Mouse (Mus musculus) liver, embryonic 15.5 days (tissue): Measurements from ENCODE around the gene Ms4a4a. TPM values are rescaled to one million over a fixed set of nuclear protein-coding genes. Genes with fewer than 3 reads are reported as not detected.
"Not testable (repeated sequence)": the region's sequence is repeated elsewhere in the genome, so short reads cannot be mapped to it uniquely, and the experiment has no call there.

Experiments
- ATAC-seq: fragments of 200-750 bp; cut with Nextera tagmentation; 2 replicates; pipeline ENCODE4 v1.8.0; 2017; ENCODE audit warnings: moderate number of reproducible peaks, mild to moderate bottlenecking, moderate library complexity; ENCODE audit not compliant: insufficient read depth
- H3K27ac ChIP-seq: fragments of 300-500 bp; sonication (generic); replicated peaks from 2 replicates; pipeline ENCODE4 v1.5.1; 2015; ENCODE audit warnings: mild to moderate bottlenecking, inconsistent platforms
- H3K27me3 ChIP-seq: fragments of 300-500 bp; sonication (generic); 2 replicates; pipeline ENCODE4 v1.6.1; 2015; ENCODE audit warnings: mild to moderate bottlenecking, inconsistent platforms
- H3K36me3 ChIP-seq: fragments of 300-500 bp; sonication (generic); replicated peaks from 2 replicates; pipeline ENCODE4 v1.6.1; 2015; ENCODE audit warnings: moderate library complexity, mild to moderate bottlenecking, inconsistent platforms
- H3K4me1 ChIP-seq: fragments of 300-500 bp; sonication (generic); replicated peaks from 2 replicates; pipeline ENCODE4 v1.6.1; 2015; ENCODE audit warnings: inconsistent platforms
- H3K4me2 ChIP-seq: fragments of 300-500 bp; sonication (generic); 2 replicates; pipeline ENCODE4 v1.6.1; 2015; ENCODE audit warnings: moderate library complexity, mild to moderate bottlenecking, inconsistent platforms
- H3K4me3 ChIP-seq: fragments of 300-500 bp; sonication (generic); replicated peaks from 2 replicates; pipeline ENCODE4 v1.5.1; 2015; ENCODE audit warnings: mild to moderate bottlenecking, inconsistent platforms
- H3K9ac ChIP-seq: fragments of 300-500 bp; sonication (generic); 2 replicates; pipeline ENCODE4 v1.6.1; 2015; ENCODE audit warnings: moderate library complexity, mild to moderate bottlenecking, inconsistent platforms
- H3K9me3 ChIP-seq: fragments of 300-500 bp; sonication (generic); replicated peaks from 2 replicates; pipeline ENCODE4 v1.6.1; 2016; ENCODE audit warnings: inconsistent platforms
- WGBS: fragments of 180-500 bp; shearing (Covaris S2); methylation state at CpG from one replicate; pipeline ENCODE4 v1.1.7; 2015; ENCODE audit warnings: mixed read lengths; ENCODE audit not compliant: insufficient replicate concordance; 5-methylcytosine and 5-hydroxymethylcytosine counted together
- polyA plus RNA-seq: library from polyadenylated mRNA; unstranded; fragments of >200 nt; fragmentation: Nextera tagmentation; extraction: Ambion mirVana; gene quantifications from 2 replicates; pipeline ENCODE4 v1.2.1, GENCODE M21; 2015

Ms4a4a gene
- polyA plus RNA-seq, 1 experiment from 2014 or later: 1.3 TPM

DNA sequence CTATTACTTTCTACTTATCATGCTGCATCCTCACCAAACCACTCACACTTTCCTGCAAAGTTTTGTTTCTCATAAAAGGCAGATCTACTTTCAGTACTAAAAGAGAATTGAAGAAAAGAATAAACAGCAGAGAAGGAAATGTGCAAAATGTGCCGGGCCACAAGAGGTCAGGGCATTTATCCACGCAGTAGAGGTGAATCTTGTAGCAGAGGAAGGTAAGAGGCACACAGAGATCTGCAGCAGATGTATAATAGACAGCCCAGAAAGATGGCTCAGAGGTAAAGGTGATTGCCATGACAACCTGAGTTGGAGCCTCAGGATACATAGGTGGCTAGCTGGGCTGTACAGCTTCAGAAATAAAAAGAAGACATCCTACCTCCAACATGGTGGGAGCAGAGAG lies 11.8 kb downstream of the Ms4a4a start:
- Histone ChIP-seq H3K27ac (no peak overlapping the region), H3K4me3 (no peak overlapping the region), H3K27me3 (no peaks in the 10 kb centered on the region), H3K9me3 (no peaks in the 10 kb centered on the region), H3K9ac (no peak overlapping the region), H3K4me2 (no peak overlapping the region), H3K4me1 (no peaks in the 10 kb centered on the region), H3K36me3 (no peaks in the 10 kb centered on the region)
- no peak for ATAC-seq
- WGBS: 66% methylated on average over 2 of the region's 2 CpGs

DNA sequence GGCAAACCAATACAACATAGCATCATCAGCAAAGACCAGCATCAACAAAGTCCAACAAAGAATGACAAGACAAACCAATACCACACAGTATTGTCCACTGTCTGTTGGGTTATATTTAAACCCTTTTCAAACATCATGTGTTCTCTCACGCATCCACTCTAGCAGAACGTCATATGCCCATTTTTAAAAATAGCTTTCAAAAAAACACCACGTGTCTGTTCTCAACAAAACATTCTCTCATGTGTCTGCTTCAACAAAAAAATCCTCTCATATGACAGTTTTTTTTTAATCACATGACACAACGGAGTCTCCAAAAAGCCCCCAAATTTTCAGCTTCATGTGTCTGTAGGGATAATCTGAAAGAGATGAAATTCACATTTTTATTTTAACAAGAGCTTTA lies 12.4 kb downstream of the Ms4a4a start:
- Histone ChIP-seq H3K4me2 (no peak overlapping the region), H3K9me3 (no peaks in the 10 kb centered on the region), H3K36me3 (no peaks in the 10 kb centered on the region), H3K4me3 (no peak overlapping the region), H3K27ac (no peak overlapping the region), H3K4me1 (no peaks in the 10 kb centered on the region), H3K27me3 (no peaks in the 10 kb centered on the region), H3K9ac (no peak overlapping the region)
- whole genome bisulfite sequencing: 59% methylated on average over 4 of the region's 4 CpGs
- no peak for ATAC-seq

DNA sequence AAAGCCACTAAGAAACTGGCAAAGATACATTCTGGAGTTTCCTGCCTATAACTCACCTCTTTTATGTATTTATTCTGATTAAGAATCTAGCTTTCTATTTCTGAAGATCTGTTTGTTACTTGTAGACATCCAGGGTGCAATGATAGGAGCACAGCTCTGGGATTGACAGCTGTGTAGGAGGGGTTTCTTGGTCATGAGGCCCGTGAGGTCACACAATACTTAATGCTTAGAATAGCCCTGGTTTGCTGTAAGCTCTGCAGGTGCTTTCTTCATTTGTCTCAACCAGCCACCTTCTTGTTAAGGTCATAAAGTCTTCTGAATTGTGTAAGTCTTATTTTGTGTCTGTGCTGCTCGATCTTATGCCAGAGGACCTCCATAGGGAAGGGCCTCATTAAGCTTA lies 13.6 kb downstream of the Ms4a4a start:
- WGBS: 53% methylated on average over 2 of the region's 2 CpGs
- Histone ChIP-seq H3K9ac (no peak overlapping the region), H3K4me3 (no peak overlapping the region), H3K36me3 (no peaks in the 10 kb centered on the region), H3K9me3 (no peaks in the 10 kb centered on the region), H3K4me1 (no peaks in the 10 kb centered on the region), H3K27me3 (no peaks in the 10 kb centered on the region), H3K27ac (no peak overlapping the region), H3K4me2 (no peak overlapping the region)
- no peak for ATAC-seq

DNA sequence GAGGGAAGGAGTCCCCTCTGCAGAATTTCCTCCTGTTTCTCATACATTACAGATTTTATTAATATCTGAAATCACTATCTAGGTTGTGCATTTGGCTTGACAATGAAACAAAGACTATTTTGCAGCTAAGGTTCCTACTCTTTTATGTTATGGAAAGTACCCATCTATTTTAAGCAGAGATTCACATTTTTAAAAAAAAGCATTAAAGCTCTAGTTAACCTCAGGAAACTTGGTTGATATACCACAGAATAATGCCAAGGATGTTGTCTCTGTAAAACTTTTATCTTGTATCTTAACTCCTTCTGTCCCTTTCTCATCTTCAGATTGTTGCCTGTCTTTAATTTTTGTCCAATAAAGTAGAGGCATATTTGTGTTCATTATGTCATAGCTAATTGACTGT lies 20.4 kb downstream of the Ms4a4a start:
- H3K27ac ChIP-seq: no peak overlapping the region
- ATAC-seq: no peak
- no peak overlapping the region for H3K9ac ChIP-seq
- no peaks in the 10 kb centered on the region for H3K4me1 ChIP-seq
- no peak overlapping the region for H3K4me3 ChIP-seq
- no peaks in the 10 kb centered on the region for H3K36me3 ChIP-seq
- no peaks in the 10 kb centered on the region for H3K27me3 ChIP-seq
- no peak overlapping the region for H3K4me2 ChIP-seq
- no peaks in the 10 kb centered on the region for H3K9me3 ChIP-seq

DNA sequence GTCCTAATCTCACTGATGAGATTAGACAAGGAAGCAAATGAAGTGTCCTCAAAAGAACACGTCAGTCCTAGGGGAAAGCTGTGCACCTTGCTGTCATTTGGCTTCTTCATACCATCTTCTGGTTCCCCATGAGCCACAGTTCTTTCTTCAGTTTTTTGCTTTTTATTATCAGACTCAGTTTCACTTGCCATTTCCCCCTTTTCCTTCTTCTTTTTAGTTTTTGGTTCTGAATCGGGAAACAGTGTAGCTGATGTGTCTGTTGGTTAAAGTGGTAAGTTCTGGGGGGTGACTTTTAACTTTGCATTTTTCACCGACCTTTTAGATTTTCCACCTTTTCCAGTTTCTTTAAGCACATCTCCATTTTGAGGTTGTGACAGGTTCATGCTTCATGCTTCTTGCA lies 29.2 kb downstream of the Ms4a4a start, which contains the start of gene Ms4a4c:
TSS of gene Ms4a4c (plus strand) at position 244 of the 400 bp plus-strand sequence.
- no peaks in the 10 kb centered on the region for H3K27me3 ChIP-seq
- H3K36me3 ChIP-seq: no peaks in the 10 kb centered on the region
- no peaks in the 10 kb centered on the region for H3K9me3 ChIP-seq
- H3K4me3 ChIP-seq: no peak within 1 kb of the TSS
- no peak within 1 kb of the TSS for H3K9ac ChIP-seq
- WGBS: 47% methylated on average over 3 of the region's 3 CpGs
- H3K27ac ChIP-seq: no peak within 1 kb of the TSS
- no peak within 1 kb of the TSS for H3K4me2 ChIP-seq
- ATAC-seq: no peak
- H3K4me1 ChIP-seq: no peaks in the 10 kb centered on the region

DNA sequence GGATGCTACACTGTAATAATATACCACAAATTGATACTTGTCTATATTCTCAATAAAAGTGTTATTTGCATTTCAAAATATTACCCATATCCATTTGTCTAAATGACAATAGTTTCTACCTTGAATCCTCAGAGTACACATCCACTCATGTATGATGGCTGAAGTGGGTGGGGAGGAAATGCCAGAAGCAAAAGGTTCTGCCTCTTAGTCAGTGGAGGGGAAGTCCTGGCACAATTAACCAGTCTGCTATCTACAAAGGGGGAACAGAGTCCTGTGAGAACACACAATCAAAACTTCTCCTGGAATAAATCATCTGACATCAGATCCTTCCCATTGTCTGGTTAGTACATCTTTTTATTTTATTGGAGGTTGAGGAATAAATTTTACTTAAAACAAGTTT lies 32.1 kb downstream of the Ms4a4a start:
- Histone ChIP-seq H3K9me3 (no peaks in the 10 kb centered on the region), H3K9ac (no peak overlapping the region), H3K4me1 (no peaks in the 10 kb centered on the region), H3K27me3 (no peaks in the 10 kb centered on the region), H3K36me3 (no peaks in the 10 kb centered on the region), H3K4me2 (no peak overlapping the region), H3K4me3 (no peak overlapping the region), H3K27ac (no peak overlapping the region)
- no peak for ATAC-seq

DNA sequence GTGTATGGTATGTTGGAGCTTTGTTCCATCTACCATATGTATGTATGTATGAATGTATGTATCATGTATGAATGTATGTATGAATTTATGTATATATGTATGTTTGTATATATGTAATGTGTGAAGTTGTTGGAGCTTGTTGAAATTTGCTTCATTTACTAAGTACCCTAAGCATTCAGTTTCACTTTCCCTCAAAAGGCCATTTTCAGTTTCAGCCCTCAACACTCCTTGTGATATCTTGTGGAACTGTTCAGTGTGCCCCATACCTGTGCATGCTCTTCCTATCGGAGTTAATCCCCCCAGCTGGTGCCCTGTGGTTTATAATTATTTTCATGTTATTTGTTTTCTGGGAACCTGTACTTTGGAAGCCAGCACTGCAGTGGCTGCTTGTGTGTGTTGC lies 33.3 kb downstream of the Ms4a4a start:
- Histone ChIP-seq H3K9ac (no peak overlapping the region), H3K4me3 (no peak overlapping the region), H3K9me3 (no peaks in the 10 kb centered on the region), H3K4me2 (no peak overlapping the region), H3K36me3 (no peaks in the 10 kb centered on the region), H3K27me3 (no peaks in the 10 kb centered on the region), H3K4me1 (no peaks in the 10 kb centered on the region), H3K27ac (no peak overlapping the region)
- ATAC-seq: no peak
- WGBS: 40% methylated on average over 1 of the region's 1 CpGs

DNA sequence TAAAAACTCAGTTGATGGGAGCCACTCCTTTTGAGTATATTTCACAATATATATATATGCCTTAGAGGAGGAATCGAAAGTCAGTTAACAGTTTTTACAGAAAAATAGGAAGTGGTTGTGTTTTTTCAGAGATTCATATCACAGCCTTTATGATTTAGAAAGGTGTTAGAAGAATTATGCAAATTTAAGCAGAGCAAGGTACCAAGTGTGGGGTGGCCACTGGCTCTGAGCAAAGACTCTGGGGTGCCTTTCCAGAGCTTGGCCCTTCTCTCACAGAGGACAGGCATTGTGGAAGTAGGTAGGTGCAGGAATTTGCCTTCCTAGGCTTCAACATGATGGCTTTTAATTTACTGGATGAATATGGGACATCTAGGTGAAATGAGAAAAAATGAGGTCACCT lies 36.3 kb downstream of the Ms4a4a start:
- Histone ChIP-seq H3K27ac (no peak overlapping the region), H3K4me2 (no peak overlapping the region)
- WGBS: 32% methylated on average over 1 of the region's 1 CpGs

DNA sequence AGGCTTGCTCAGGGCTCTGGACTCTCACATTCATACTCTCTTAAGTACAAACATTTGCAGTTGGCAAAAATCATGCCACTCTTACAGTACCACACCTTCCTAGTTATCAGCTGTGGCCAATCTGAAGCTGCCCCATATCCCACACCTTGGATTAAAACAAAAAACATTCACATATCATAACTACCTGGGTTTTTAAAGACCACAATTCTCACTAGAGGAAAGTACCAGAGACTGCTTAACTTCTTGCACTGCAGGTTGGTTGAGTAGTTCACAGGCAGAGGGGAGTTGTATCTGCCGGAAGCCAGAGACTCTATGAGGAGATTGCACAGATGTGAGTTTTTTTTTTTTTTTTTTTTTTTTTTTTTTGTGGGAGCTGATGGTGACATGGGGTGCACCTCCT lies 38.8 kb downstream of the Ms4a4a start:
- Histone ChIP-seq H3K4me3 (no peak overlapping the region), H3K9me3 (no peaks in the 10 kb centered on the region), H3K4me1 (no peaks in the 10 kb centered on the region), H3K27ac (no peak overlapping the region), H3K36me3 (no peaks in the 10 kb centered on the region), H3K27me3 (no peaks in the 10 kb centered on the region), H3K9ac (no peak overlapping the region), H3K4me2 (no peak overlapping the region)
- WGBS: 77% methylated on average over 1 of the region's 1 CpGs
- ATAC-seq: no peak

More for the DNA sequence above, 36.3 kb downstream of the Ms4a4a start:
- no peaks in the 10 kb centered on the region for H3K27me3 ChIP-seq
- H3K9ac ChIP-seq: no peak overlapping the region
- no peaks in the 10 kb centered on the region for H3K4me1 ChIP-seq
- no peaks in the 10 kb centered on the region for H3K36me3 ChIP-seq
- no peaks in the 10 kb centered on the region for H3K9me3 ChIP-seq
- no peak for ATAC-seq
- H3K4me3 ChIP-seq: no peak overlapping the region

DNA sequence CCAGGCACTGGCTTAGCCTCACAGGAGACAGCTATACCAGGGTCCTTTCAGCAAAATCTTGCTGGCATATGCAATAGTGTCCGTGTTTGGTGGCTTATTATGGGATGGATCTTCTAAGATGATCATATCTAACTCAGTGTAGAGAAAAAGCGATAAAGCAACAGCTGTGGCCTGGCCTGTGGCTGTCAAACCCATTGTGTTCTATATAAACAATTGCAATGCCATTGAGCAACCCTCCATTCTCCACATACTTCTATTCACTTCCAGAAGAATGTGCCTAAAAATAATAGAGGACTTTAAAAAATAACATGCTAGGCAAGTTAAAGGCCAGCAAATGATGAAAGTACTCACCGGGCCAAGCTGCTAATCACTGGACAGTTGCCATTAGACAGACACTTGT lies 40.3 kb downstream of the Ms4a4a start:
- WGBS: 63% methylated on average over 3 of the region's 3 CpGs
- no peaks in the 10 kb centered on the region for H3K4me1 ChIP-seq
- H3K9me3 ChIP-seq: no peaks in the 10 kb centered on the region
- no peaks in the 10 kb centered on the region for H3K36me3 ChIP-seq
- no peak for ATAC-seq
- H3K27me3 ChIP-seq: no peaks in the 10 kb centered on the region
- H3K4me3 ChIP-seq: no peak overlapping the region
- no peak overlapping the region for H3K9ac ChIP-seq
- H3K4me2 ChIP-seq: no peak overlapping the region
- no peak overlapping the region for H3K27ac ChIP-seq

DNA sequence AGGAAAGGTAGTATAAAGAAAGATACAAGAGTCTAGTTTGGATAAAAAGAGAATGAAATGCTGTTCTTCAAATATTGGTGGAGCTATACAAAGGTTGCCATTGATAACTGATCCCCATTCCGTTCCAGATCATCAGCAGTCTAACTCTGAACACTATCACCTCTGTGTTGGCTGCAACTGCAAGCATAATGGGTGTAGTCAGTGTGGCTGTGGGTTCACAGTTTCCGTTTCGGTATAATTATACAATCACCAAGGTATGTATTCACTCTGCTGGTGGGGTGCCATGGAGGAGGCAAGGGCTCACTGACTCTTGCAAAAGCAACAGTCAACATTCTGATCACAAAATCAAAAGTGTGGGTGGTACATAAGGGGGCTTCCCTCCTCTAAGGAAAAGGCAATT lies 43.5 kb downstream of the Ms4a4a start:
- H3K27me3 ChIP-seq, H3K4me3 ChIP-seq, H3K36me3 ChIP-seq, ATAC-seq, H3K4me2 ChIP-seq, H3K4me1 ChIP-seq, H3K9me3 ChIP-seq, H3K9ac ChIP-seq, H3K27ac ChIP-seq: not testable (repeated sequence)
- WGBS: 70% methylated on average over 3 of the region's 3 CpGs

DNA sequence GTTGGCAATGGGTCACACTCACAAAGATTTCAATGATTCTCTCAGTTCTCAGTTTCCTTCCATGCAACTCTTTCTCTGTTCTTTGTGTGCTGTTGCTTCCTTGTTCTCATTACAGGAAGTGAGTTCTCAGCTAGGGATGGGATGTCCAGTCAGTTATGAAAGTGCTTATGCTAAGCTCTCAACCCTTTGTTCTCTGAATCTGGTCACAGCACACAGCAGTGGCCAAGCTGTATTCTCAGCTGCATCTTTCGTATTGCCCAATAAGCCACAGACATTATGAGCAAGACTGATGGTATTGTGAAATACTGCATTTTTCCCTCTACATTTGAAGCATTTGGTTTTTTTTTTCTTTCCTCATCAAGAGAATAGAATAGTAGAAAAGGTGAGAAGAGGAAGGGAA lies 55.9 kb downstream of the Ms4a4a start:
- ATAC-seq, H3K4me2 ChIP-seq, H3K4me1 ChIP-seq, H3K9me3 ChIP-seq, H3K27ac ChIP-seq, H3K27me3 ChIP-seq, H3K9ac ChIP-seq, H3K4me3 ChIP-seq, H3K36me3 ChIP-seq: not testable (repeated sequence)
- WGBS: 38% methylated on average over 1 of the region's 1 CpGs
